Mouse (Mus musculus) myocyte (in vitro differentiated cells): ENCODE measurements around the gene Pde4d.

Experiments used
- CEBPB ChIP-seq: IDR thresholded peaks from 2 replicates; pipeline ENCODE4 v1.6.1; 2011; ENCODE audit warnings: mild to moderate bottlenecking, moderate library complexity; ENCODE audit not compliant: poor library complexity, insufficient read depth, severe bottlenecking
- E2F4 ChIP-seq: IDR thresholded peaks from one replicate; pipeline ENCODE4 v1.6.1; 2011; ENCODE audit warnings: mild to moderate bottlenecking, control low read depth, moderate library complexity; ENCODE audit not compliant: insufficient read depth
- MYOD1 ChIP-seq, 3 experiments: IDR thresholded peaks; one replicate each; pipeline ENCODE4 v1.6.1; 2011; ENCODE audit warnings: control low read depth in 2 of 3, low read depth in 2 of 3, mild to moderate bottlenecking in 2 of 3, moderate library complexity in 1 of 3; ENCODE audit not compliant: insufficient read length in 2 of 3, control insufficient read depth in 1 of 3
- POLR2A ChIP-seq: IDR thresholded peaks from one replicate; pipeline ENCODE4 v1.6.1; 2011; ENCODE audit warnings: low read depth, mild to moderate bottlenecking, control low read depth, moderate library complexity; ENCODE audit not compliant: insufficient read length

GRCm38 (mm10) chr13:109909111-109909510, 1459.4 kb downstream of the Pde4d start:
- TF ChIP-seq POLR2A (no peak), E2F4 (no peak), CEBPB (no peak), MYOD1 (IDR thresholded peaks at IDR 0.05; ENCODE audit: control insufficient read depth in 1 of 3, insufficient read length in 2 of 3, low read depth in 2 of 3) (no peak)
